In the genomic region with DNA sequence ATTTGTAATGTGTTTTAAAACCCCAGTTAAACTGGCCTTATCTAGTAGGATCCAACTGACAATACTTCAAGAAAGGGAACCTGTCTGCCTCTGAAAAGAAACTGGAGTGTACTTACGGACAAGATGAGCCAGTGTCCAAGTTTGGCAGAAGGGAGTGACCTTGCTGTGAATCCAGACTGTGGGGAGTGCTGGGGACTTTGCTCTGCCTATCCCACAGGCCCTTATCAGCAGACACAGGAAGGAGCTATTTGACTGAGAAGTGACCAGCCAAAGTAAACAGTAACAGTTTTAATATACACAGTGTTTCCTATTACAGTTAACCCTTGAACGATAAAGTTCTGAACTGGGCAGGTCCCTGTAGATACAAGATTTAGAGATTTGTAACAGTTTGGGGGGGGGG, we compare ENCODE assay signal across 12 mouse cellular contexts.
DNase-seq lines count a peak whose midpoint lies in the region; ATAC-seq lines count a peak whose summit lies in the region.
"Had no signal": no experiment of that assay in that cellular context is flagged by ENCODE, and none has a peak within 500 bp of the region (broad histone marks: within the 10 kb centered on the region; RNA-seq: fewer than 3 reads in every experiment).

No protein-coding gene starts in this region.

- H3K36me3 ChIP-seq in liver, embryonic 16.5 days (ENCODE audit: control insufficient read depth, insufficient read depth): no peaks in the 10 kb centered on the region

- H3K9me3 ChIP-seq in liver, embryonic 16.5 days (replicated peaks; ENCODE audit: control insufficient read depth, low read length): no peaks in the 10 kb centered on the region
- H3K9me3 ChIP-seq: limb, embryonic 10.5 days; midbrain, embryonic 12.5 days; neural tube, embryonic 15.5 days had no signal

- peak overlapping the region; percentile 20; the same call in 1 of the 2 replicates for H3K4me2 ChIP-seq in liver, embryonic 16.5 days (ENCODE audit: low read depth, low read length)
- H3K4me2 ChIP-seq: midbrain, embryonic 12.5 days; neural tube, embryonic 15.5 days had no signal

- peak; percentile 92 for ATAC-seq in liver, embryonic 16.5 days (ENCODE audit: low read depth)
- ATAC-seq: Patski had no signal

- H3K9ac ChIP-seq in liver, embryonic 16.5 days (ENCODE audit: low read depth, low read length): no peak overlapping the region
- H3K9ac ChIP-seq: midbrain, embryonic 12.5 days; neural tube, embryonic 15.5 days had no signal

- 13% methylated on average over 2 of the region's 2 CpGs for WGBS in liver, embryonic 16.5 days (ENCODE audit: insufficient replicate concordance)

- peak overlapping the region; percentile 41 for H3K4me3 ChIP-seq in liver, embryonic 16.5 days (ENCODE audit: low read depth, low read length)
- H3K4me3 ChIP-seq: limb, embryonic 10.5 days; midbrain, embryonic 12.5 days; neural tube, embryonic 15.5 days had no signal

- intact Hi-C loops in left cerebral cortex, postnatal 14 days (cut with DNase I): no loop called here

- peak; percentile 39 for DNase-seq in adrenal gland, adult 2 months
- DNase-seq in adrenal gland, adult 18-20 months (ENCODE audit: low spot score in 2 of 2): no peak
- peak; percentile 17 for DNase-seq in urinary bladder, postnatal 14 days (ENCODE audit: low spot score)
- DNase-seq in urinary bladder, postnatal 10 days (ENCODE audit: low spot score): no peak
- DNase-seq in yolk sac, embryonic 10.5 days (ENCODE audit: low spot score): peak; percentile 81
- DNase-seq in thymus, postnatal 25 days: no peak
- no peak for DNase-seq in left cerebral cortex, postnatal 14 days (ENCODE audit: low spot score in 2 of 2)

- H3K27ac ChIP-seq in liver, embryonic 16.5 days (ENCODE audit: low read length): peak overlapping the region; percentile 57
- H3K27ac ChIP-seq: limb, embryonic 10.5 days; midbrain, embryonic 12.5 days; neural tube, embryonic 15.5 days had no signal

- no peaks in the 10 kb centered on the region for H3K27me3 ChIP-seq in liver, embryonic 16.5 days (ENCODE audit: control insufficient read depth, insufficient read depth, low read depth, low read length)
- H3K27me3 ChIP-seq: midbrain, embryonic 12.5 days; neural tube, embryonic 15.5 days; Patski had no signal

- peaks cover 3% of the 10 kb centered on the region; the same call in 1 of the 2 replicates for H3K4me1 ChIP-seq in liver, embryonic 16.5 days (ENCODE audit: control insufficient read depth, low read depth, low read length)
- H3K4me1 ChIP-seq: limb, embryonic 10.5 days; midbrain, embryonic 12.5 days; neural tube, embryonic 15.5 days had no signal

Comparison
In these comparisons a context has a peak if more than half of its experiments do, and no peak if none do; other contexts are left out.
1. DNase-seq: peak in adrenal gland, adult 2 months (single experiment), urinary bladder, postnatal 14 days (single experiment) and yolk sac, embryonic 10.5 days (single experiment); none in adrenal gland, adult 18-20 months (0 of 2), urinary bladder, postnatal 10 days (single experiment), thymus, postnatal 25 days (single experiment) and left cerebral cortex, postnatal 14 days (0 of 2).